Mouse (Mus musculus): ENCODE results near the gene Tmem175.

DNA sequence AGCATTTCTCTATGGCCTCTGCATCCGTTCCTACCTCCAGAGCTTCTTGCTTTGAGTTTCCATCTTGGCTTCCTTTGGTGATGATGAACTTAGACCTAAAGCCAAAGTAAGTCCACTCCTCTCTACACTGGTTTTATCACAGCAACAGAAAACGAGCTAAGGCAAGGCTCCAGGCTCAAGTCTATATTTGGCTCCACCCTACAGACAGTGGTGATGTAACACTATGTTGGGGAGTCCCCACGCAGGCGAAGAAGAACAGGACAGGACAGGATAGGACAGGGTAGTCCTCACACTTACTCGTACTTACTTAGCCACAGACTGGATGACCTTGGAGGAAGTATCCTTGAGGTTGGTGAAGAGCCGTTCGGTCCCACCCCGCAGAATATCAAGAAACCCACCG is 27.0 kb upstream of the Tmem175 start:
- TF ChIP-seq EP300 (IDR thresholded peaks at IDR 0.05; ENCODE audit: low read depth) (no peak), CTCF (IDR thresholded peaks at IDR 0.05; ENCODE audit: low read depth) (no peak)
